Comparison of ENCODE assay signal across 23 mouse cellular contexts in genomic region chr16:86034772-86035171, GRCm38 (mm10).
DNase-seq lines count a peak whose midpoint lies in the region; TF ChIP-seq lines count a peak whose summit lies in the region.
"Had no signal": no experiment of that assay in that cellular context is flagged by ENCODE, and none has a peak within 500 bp of the region (broad histone marks: within the 10 kb centered on the region; RNA-seq: fewer than 3 reads in every experiment).

No protein-coding gene starts in this region.

- no peaks in the 10 kb centered on the region for H3K79me3 ChIP-seq in C2C12 (ENCODE audit: low read depth)

- DNase-seq in lung, adult 2 months, result peak; percentile 4
- DNase-seq in lung, postnatal 14 days, result no peak
- DNase-seq in yolk sac, embryonic 10.5 days (ENCODE audit: low spot score), result no peak
- no peak for DNase-seq in ovary, adult 18-20 months (ENCODE audit: low spot score)
- DNase-seq: adrenal gland, postnatal 10 days; adrenal gland, postnatal 36 days; B cell, adult 2 months; cerebellum, adult 11 months; cerebellum, adult 2 months; cerebellum, postnatal 10 days; cerebellum, postnatal 36 days; embryo, embryonic 11 days; forebrain, postnatal 0 days; gastrocnemius, postnatal 25 days; heart, adult 18-20 months; heart, postnatal 10 days; heart, postnatal 36 days had no signal

- H3K36me3 ChIP-seq in C2C12 (ENCODE audit: control insufficient read depth, insufficient read depth) (no peaks in the 10 kb centered on the region), myocyte (ENCODE audit: control insufficient read depth, insufficient read depth) (no peaks in the 10 kb centered on the region)
- H3K36me3 ChIP-seq: heart, embryonic 12.5 days; heart, embryonic 15.5 days; hindbrain, embryonic 10.5 days; hindbrain, embryonic 13.5 days had no signal

- 79% methylated on average over 9 of the region's 9 CpGs for WGBS in lung, adult 2 months

- peak overlapping the region; percentile 71 for H3K4me2 ChIP-seq in myocyte (ENCODE audit: low read depth)
- H3K4me2 ChIP-seq: heart, embryonic 12.5 days; heart, embryonic 15.5 days; hindbrain, embryonic 13.5 days had no signal

- H3K27me3 ChIP-seq in C2C12 (ENCODE audit: control insufficient read depth, insufficient read depth, insufficient read length) (no peaks in the 10 kb centered on the region), myocyte (ENCODE audit: control insufficient read depth, insufficient read depth, insufficient read length) (no peaks in the 10 kb centered on the region)
- H3K27me3 ChIP-seq: heart, embryonic 12.5 days; heart, embryonic 15.5 days; hindbrain, embryonic 13.5 days had no signal

- TF ChIP-seq CTCF in lung, adult 2 months (IDR thresholded peaks at IDR 0.05; ENCODE audit: insufficient read depth, low read length), result no peak
- no peak for TF ChIP-seq CTCF in C2C12 (IDR thresholded peaks at IDR 0.05; ENCODE audit: control insufficient read depth, insufficient read depth, insufficient read length)

- no peak overlapping the region for H3ac ChIP-seq in C2C12 (ENCODE audit: control insufficient read depth, insufficient read length, low read depth)
- H3ac ChIP-seq in myocyte (ENCODE audit: control insufficient read depth, insufficient read length), result no peak overlapping the region

- H3K4me3 ChIP-seq in lung, adult 2 months (replicated peaks; ENCODE audit: extremely low read depth, low read depth, low read length), result no peak overlapping the region
- H3K4me3 ChIP-seq in C2C12 (ENCODE audit: insufficient read depth, poor library complexity, severe bottlenecking) (no peak overlapping the region), myocyte (no peak overlapping the region)
- H3K4me3 ChIP-seq: heart, embryonic 12.5 days; heart, embryonic 15.5 days; hindbrain, embryonic 10.5 days; hindbrain, embryonic 13.5 days had no signal

- H3K4me1 ChIP-seq in lung, adult 2 months (ENCODE audit: control insufficient read depth, insufficient read depth, low read length), result no peaks in the 10 kb centered on the region
- H3K4me1 ChIP-seq: heart, embryonic 12.5 days; heart, embryonic 15.5 days; hindbrain, embryonic 10.5 days; hindbrain, embryonic 13.5 days had no signal

- TF ChIP-seq POLR2A in lung, adult 2 months (IDR thresholded peaks at IDR 0.05; ENCODE audit: borderline replicate concordance, extremely low read depth, low read depth, low read length), result no peak
- no peak for TF ChIP-seq POLR2A in myocyte (IDR thresholded peaks at IDR 0.05; ENCODE audit: insufficient read length, low read depth)

- no peaks in the 10 kb centered on the region for H3K79me2 ChIP-seq in C2C12 (ENCODE audit: control insufficient read depth, insufficient read depth)
- no peaks in the 10 kb centered on the region for H3K79me2 ChIP-seq in myocyte (ENCODE audit: control insufficient read depth, insufficient read depth)

TF ChIP-seq in C2C12, 6 proteins besides CTCF, POLR2A, EP300 and RAD21:
- TF ChIP-seq MYOG (IDR thresholded peaks at IDR 0.05; ENCODE audit: control insufficient read depth, extremely low read depth, insufficient read length) (no peak), MYOD1 (IDR thresholded peaks at IDR 0.05; ENCODE audit: control insufficient read depth, insufficient read length, low read depth) (peak; percentile 7), CEBPB (IDR thresholded peaks at IDR 0.05; ENCODE audit: low read depth) (no peak), USF1 (IDR thresholded peaks at IDR 0.05; ENCODE audit: low read depth) (peak; percentile 95), MAX (IDR thresholded peaks at IDR 0.05) (peak; percentile 76), FOSL1 (IDR thresholded peaks at IDR 0.05; ENCODE audit: insufficient read depth, low read length, poor library complexity, severe bottlenecking) (no peak)

TF ChIP-seq in myocyte, 11 proteins besides CTCF, POLR2A, EP300 and RAD21:
- TF ChIP-seq POLR2AphosphoS2 (IDR thresholded peaks at IDR 0.05; ENCODE audit: insufficient read length, low read depth) (no peak), USF1 (IDR thresholded peaks at IDR 0.05; ENCODE audit: low read depth) (peak; percentile 89), TCF12 (IDR thresholded peaks at IDR 0.05; ENCODE audit: insufficient read depth, poor library complexity, severe bottlenecking) (no peak), MYOD1 (IDR thresholded peaks at IDR 0.05; ENCODE audit: control insufficient read depth in 1 of 3, insufficient read length in 2 of 3, low read depth in 2 of 3) (no peak), SRF (IDR thresholded peaks at IDR 0.05; ENCODE audit: control insufficient read depth, insufficient read length, low read depth) (no peak)
